Mouse (Mus musculus) embryonic facial prominence, embryonic 14.5 days (tissue): ENCODE data around the gene Chst15. TPM values are rescaled to one million over a fixed set of nuclear protein-coding genes. Genes with fewer than 3 reads are reported as not detected.

Experiments
- ATAC-seq: fragments of 200-750 bp; cut with Nextera tagmentation; 2 replicates; pipeline ENCODE4 v1.8.0; 2017; ENCODE audit warnings: low read depth, moderate number of reproducible peaks, moderate TSS enrichment
- DNase-seq: peaks from one replicate; pipeline ENCODE4 v3.0.0-alpha.2; 2015; ENCODE audit warnings: low spot score
- H3K27ac ChIP-seq: fragments of 300-500 bp; sonication (generic); replicated peaks from 2 replicates; pipeline ENCODE4 v1.5.1; 2014; ENCODE audit warnings: low read depth, mild to moderate bottlenecking, low read length, moderate library complexity
- H3K27me3 ChIP-seq: fragments of 300-500 bp; sonication (generic); replicated peaks from 2 replicates; pipeline ENCODE4 v1.6.1; 2014; ENCODE audit warnings: low read length; ENCODE audit not compliant: control insufficient read depth, insufficient read depth
- H3K36me3 ChIP-seq: fragments of 300-500 bp; sonication (generic); 2 replicates; pipeline ENCODE4 v1.6.1; 2014; ENCODE audit warnings: low read length, mixed read lengths; ENCODE audit not compliant: control insufficient read depth, insufficient read depth
- H3K4me1 ChIP-seq: fragments of 300-500 bp; sonication (generic); 2 replicates; pipeline ENCODE4 v1.6.1; 2014; ENCODE audit warnings: antibody characterized with exemption, low read length; ENCODE audit not compliant: control insufficient read depth, insufficient read depth
- H3K4me2 ChIP-seq: fragments of 300-500 bp; sonication (generic); 2 replicates; pipeline ENCODE4 v1.6.1; 2014; ENCODE audit warnings: low read depth, mild to moderate bottlenecking, low read length, moderate library complexity, mixed read lengths
- H3K4me3 ChIP-seq: fragments of 300-500 bp; sonication (generic); 2 replicates; pipeline ENCODE4 v1.5.1; 2014; ENCODE audit warnings: low read depth, mild to moderate bottlenecking, low read length
- H3K9ac ChIP-seq: fragments of 300-500 bp; sonication (generic); 2 replicates; pipeline ENCODE4 v1.6.1; 2014; ENCODE audit warnings: low read depth, mild to moderate bottlenecking, low read length, moderate library complexity, mixed read lengths
- H3K9me3 ChIP-seq: fragments of 300-500 bp; sonication (generic); 2 replicates; pipeline ENCODE4 v1.6.1; 2016; ENCODE audit warnings: low read length; ENCODE audit not compliant: control insufficient read depth
- WGBS: fragments of 180-500 bp; shearing (Covaris S2); extraction: QIAGEN DNeasy Blood & Tissue Kit; methylation state at CpG from one replicate; pipeline ENCODE4 v1.1.7; 2014; 5-methylcytosine and 5-hydroxymethylcytosine counted together
- polyA plus RNA-seq: library from polyadenylated mRNA; unstranded; fragments of >200 nt; fragmentation: Nextera tagmentation; extraction: Ambion mirVana; gene quantifications from 2 replicates; pipeline ENCODE4 v1.2.1, GENCODE M21; 2014

Gene Chst15
- polyA plus RNA-seq, 1 experiment from 2014 or later, result 14.2 TPM

DNA sequence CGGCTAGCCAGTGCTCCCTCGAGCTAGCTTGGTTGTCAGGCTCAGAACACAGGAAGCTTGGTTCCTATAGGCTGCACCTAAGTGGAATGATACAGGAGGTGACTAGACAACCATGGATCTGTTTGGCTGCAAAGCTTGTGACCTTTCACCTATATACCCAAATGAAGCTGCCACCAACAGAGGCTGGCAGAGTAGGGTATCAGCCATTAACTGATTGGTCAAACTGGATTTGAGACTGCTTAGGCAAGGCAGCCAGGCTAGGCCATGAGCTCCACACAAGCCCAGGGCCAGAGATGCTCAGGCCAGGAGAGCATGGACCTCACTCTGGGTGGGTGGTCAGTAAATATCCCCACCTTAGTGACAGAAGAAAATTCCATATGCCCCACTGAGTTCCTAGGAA is 34.5 kb downstream of the Chst15 start:
- no peaks in the 10 kb centered on the region for H3K9me3 ChIP-seq
- ATAC-seq, result no peak
- H3K27ac ChIP-seq, result no peak overlapping the region
- H3K4me3 ChIP-seq, result no peak overlapping the region
- H3K4me1 ChIP-seq, result peaks cover 19% of the 10 kb centered on the region
- H3K4me2 ChIP-seq, result no peak overlapping the region
- no peaks in the 10 kb centered on the region for H3K27me3 ChIP-seq
- no peak overlapping the region for H3K9ac ChIP-seq
- no peaks in the 10 kb centered on the region; the same call in 1 of the 2 replicates for H3K36me3 ChIP-seq
- WGBS, result 87% methylated on average over 2 of the region's 2 CpGs
- no peak for DNase-seq

GRCm38 (mm10) chr7:132282161-132282560 is 34.9 kb downstream of the Chst15 start:
- H3K4me3 ChIP-seq, result no peak overlapping the region
- no peak for ATAC-seq
- no peaks in the 10 kb centered on the region; the same call in 1 of the 2 replicates for H3K36me3 ChIP-seq
- H3K27me3 ChIP-seq, result no peaks in the 10 kb centered on the region
- 77% methylated on average over 3 of the region's 3 CpGs for WGBS
- H3K4me2 ChIP-seq, result no peak overlapping the region
- H3K9ac ChIP-seq, result no peak overlapping the region
- peaks cover 16% of the 10 kb centered on the region for H3K4me1 ChIP-seq
- no peak overlapping the region for H3K27ac ChIP-seq
- no peaks in the 10 kb centered on the region for H3K9me3 ChIP-seq
- DNase-seq, result no peak

- peak; percentile 31; the same call in 1 of the 2 replicates for ATAC-seq
- Histone ChIP-seq H3K27me3 (no peaks in the 10 kb centered on the region), H3K4me2 (no peak overlapping the region), H3K4me1 (peaks cover 12% of the 10 kb centered on the region), H3K4me3 (no peak overlapping the region), H3K36me3 (no peaks in the 10 kb centered on the region; the same call in 1 of the 2 replicates), H3K9me3 (no peaks in the 10 kb centered on the region), H3K9ac (no peak overlapping the region), H3K27ac (no peak overlapping the region)
- DNase-seq, result peak; percentile 43
- WGBS, result 77% methylated on average over 4 of the region's 4 CpGs
Observed at GRCm38 (mm10) chr7:132281753-132282152, 35.3 kb downstream of the Chst15 start.

- Histone ChIP-seq H3K36me3 (peaks cover 3% of the 10 kb centered on the region; the same call in 1 of the 2 replicates), H3K27me3 (no peaks in the 10 kb centered on the region), H3K27ac (no peak overlapping the region), H3K4me2 (no peak overlapping the region), H3K9ac (no peak overlapping the region), H3K4me1 (no peaks in the 10 kb centered on the region), H3K9me3 (no peaks in the 10 kb centered on the region), H3K4me3 (no peak overlapping the region)
- WGBS, result 61% methylated on average over 3 of the region's 3 CpGs
- DNase-seq (no peak), ATAC-seq (no peak)
Observed at GRCm38 (mm10) chr7:132278658-132279057, 38.4 kb downstream of the Chst15 start.

- Histone ChIP-seq H3K4me1 (no peaks in the 10 kb centered on the region), H3K27ac (no peak overlapping the region), H3K27me3 (no peaks in the 10 kb centered on the region), H3K9me3 (no peaks in the 10 kb centered on the region), H3K9ac (no peak overlapping the region), H3K4me3 (no peak overlapping the region), H3K4me2 (no peak overlapping the region), H3K36me3 (peaks cover 3% of the 10 kb centered on the region; the same call in 1 of the 2 replicates)
- DNase-seq (no peak), ATAC-seq (peak; percentile 66; the same call in 1 of the 2 replicates)
- 76% methylated on average over 5 of the region's 5 CpGs for WGBS
Observed at GRCm38 (mm10) chr7:132276287-132276686, 40.7 kb downstream of the Chst15 start.

- peaks cover 21% of the 10 kb centered on the region for H3K36me3 ChIP-seq
- DNase-seq (peak; percentile 62), ATAC-seq (no peak)
- no peak overlapping the region for H3K9ac ChIP-seq
- H3K4me3 ChIP-seq, result no peak overlapping the region
- H3K9me3 ChIP-seq, result no peaks in the 10 kb centered on the region
- no peak overlapping the region for H3K4me2 ChIP-seq
- no peak overlapping the region for H3K27ac ChIP-seq
- 58% methylated on average over 2 of the region's 2 CpGs for WGBS
- H3K4me1 ChIP-seq, result no peaks in the 10 kb centered on the region
- no peaks in the 10 kb centered on the region for H3K27me3 ChIP-seq
Observed at GRCm38 (mm10) chr7:132273741-132274513, 43.1 kb downstream of the Chst15 start.

DNA sequence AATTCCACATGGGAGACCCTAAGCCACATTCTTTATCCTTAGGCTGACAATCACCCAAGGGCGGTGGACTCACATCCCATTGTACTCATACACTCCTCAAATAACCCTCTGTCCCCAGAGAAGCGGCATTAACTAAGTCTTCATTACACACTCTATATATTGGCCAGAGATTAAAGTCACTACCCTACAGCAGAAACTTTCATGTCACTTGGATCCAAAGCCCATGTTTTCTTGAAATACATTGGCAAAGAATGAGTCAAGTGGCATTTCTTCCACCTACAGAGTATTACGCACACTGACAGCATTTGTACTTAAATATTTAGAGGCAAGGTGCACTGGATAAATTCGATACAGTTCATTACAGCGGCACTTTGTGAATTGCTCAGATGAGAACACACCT is 44.0 kb downstream of the Chst15 start:
- H3K4me1 ChIP-seq, result no peaks in the 10 kb centered on the region
- ATAC-seq (no peak), DNase-seq (no peak)
- 96% methylated on average over 5 of the region's 5 CpGs for WGBS
- no peaks in the 10 kb centered on the region for H3K27me3 ChIP-seq
- H3K9ac ChIP-seq, result no peak overlapping the region
- no peaks in the 10 kb centered on the region for H3K9me3 ChIP-seq
- H3K36me3 ChIP-seq, result peaks cover 30% of the 10 kb centered on the region
- no peak overlapping the region for H3K27ac ChIP-seq
- H3K4me3 ChIP-seq, result no peak overlapping the region
- no peak overlapping the region for H3K4me2 ChIP-seq

DNA sequence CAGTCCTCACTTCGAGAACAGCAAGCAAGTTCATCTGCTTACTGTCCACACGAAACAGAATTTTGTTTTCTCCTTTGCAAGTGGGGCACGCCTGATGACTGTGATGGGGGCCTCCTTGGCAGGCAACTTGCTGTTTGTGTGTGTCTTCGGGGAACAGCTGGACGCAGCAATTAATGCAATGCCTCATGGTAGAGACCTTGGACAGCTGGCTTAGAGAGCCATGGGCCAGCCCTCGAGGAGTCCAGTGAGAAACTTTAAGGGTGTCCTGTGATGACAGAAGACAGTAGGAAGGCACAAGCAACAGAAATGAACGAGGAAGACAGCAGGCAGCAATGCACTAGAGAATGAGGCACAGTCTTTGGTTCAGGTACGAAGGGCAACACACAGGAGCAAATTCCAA is 46.7 kb downstream of the Chst15 start:
- no peak for ATAC-seq
- no peak overlapping the region for H3K4me3 ChIP-seq
- peaks cover 45% of the 10 kb centered on the region for H3K36me3 ChIP-seq
- H3K27ac ChIP-seq, result no peak overlapping the region
- no peaks in the 10 kb centered on the region for H3K4me1 ChIP-seq
- no peak overlapping the region for H3K4me2 ChIP-seq
- no peak overlapping the region for H3K9ac ChIP-seq
- no peaks in the 10 kb centered on the region for H3K27me3 ChIP-seq
- no peaks in the 10 kb centered on the region for H3K9me3 ChIP-seq
- no peak for DNase-seq
- WGBS, result 88% methylated on average over 8 of the region's 8 CpGs

DNA sequence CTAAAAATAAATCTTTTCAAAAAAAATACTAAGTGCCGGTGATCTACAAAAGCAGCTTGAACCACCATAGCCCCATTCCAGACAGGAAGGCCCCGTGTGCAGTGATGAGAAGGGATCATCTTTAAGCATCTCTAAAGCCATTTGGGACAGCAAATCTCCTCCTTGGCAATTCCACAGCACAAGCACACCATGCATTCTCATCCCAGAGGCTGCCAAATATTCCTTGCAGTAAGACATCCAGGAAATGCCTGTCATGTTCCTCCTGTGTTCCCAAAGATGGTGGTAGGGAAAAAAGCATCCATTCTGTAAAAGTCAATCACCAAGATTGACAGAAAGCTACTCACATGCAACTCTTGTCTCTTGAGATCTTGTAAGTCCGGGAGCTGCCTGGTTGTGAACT is 47.4 kb downstream of the Chst15 start:
- ATAC-seq, result no peak
- 64% methylated on average over 3 of the region's 3 CpGs for WGBS

More for the DNA sequence above, 47.4 kb downstream of the Chst15 start:
- Histone ChIP-seq H3K4me1 (no peaks in the 10 kb centered on the region), H3K27me3 (no peaks in the 10 kb centered on the region), H3K36me3 (peaks cover 47% of the 10 kb centered on the region), H3K4me2 (no peak overlapping the region), H3K4me3 (no peak overlapping the region), H3K9ac (no peak overlapping the region), H3K9me3 (no peaks in the 10 kb centered on the region), H3K27ac (no peak overlapping the region)
- DNase-seq, result no peak
